Mouse (Mus musculus): ENCODE results near the gene Kdm4d.
A peak's percentile ranks its signal among the peaks of the same experiment; 100 is the strongest.
"Not testable (repeated sequence)": the region's sequence is repeated elsewhere in the genome, so short reads cannot be mapped to it uniquely, and the experiment has no call there.

The Kdm4d gene

DNA sequence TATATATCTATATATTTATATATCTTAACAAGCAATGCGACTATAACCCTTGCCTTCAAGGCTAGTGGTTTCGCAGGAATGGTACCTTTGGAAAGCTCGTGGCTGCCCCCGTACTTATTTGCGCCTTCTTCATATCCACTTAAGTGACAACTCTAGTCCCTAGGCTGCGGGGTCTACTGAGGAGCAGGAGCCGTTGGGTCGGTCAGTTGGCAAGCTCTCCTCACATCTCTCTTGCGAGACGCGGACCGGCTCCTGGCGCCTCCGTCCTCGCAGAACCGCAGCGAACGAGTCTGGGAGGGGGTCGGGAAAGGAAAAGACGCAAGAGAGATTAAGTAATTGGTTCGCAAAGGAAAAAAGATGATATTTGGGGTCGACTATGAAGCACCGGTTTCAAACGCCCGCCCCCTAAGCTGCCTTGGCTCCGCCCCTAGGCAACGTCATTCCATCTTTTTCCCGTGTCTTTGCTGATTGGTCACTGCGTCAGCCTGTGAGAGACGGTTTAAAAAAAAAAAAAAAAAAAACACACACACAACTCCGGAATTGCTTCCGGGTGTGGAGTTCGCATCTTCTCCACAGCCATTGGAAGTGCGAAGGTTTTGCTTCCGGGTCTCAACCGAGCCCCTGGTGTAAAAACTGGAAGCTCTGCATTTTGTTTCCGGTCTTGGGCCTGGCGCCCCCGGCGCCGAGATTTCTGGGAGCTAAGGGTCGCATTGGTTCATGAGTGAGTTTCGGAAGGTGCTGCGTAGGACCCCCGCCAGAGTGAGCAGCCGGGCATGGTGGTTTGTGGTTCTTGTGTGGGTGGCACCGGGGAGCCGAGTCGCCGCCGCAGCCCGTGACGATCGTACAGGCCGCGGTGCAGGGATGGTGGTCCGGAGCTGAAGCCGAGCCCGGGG lies at the start of gene Kdm4d, which contains the start of gene Cwc15:
Gene Kdm4d (minus strand): TSS at position 460 of the 893 bp plus-strand sequence.
Gene Cwc15 (plus strand): TSS at position 595 of the 893 bp plus-strand sequence.
- peak; percentile 88 to 95 for DNase-seq (ENCODE audit: low read depth in 2 of 2, low spot score in 2 of 2)

DNA sequence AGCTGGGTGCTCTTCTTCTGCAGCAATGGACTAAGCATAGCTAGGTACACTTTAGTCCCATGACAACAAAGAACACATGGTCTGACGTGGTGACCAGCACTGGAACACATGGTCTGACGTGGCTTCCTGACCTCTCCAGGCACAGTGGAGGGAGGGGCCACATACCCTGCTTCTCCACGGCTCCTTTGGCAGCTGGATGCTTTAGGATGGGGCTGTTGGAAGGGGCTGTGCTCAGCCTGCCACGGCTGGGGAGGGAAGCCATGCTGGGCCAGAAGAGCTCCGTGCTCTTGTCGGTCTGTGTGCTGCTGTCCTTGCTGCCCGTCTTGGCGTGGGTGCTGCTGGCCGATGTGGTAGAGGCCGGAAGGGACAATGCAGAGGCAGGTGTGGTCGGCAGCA lies 48.1 kb upstream of the Kdm4d start:
- DNase-seq (ENCODE audit: low read depth in 2 of 2, low spot score in 2 of 2), result no peak

DNA sequence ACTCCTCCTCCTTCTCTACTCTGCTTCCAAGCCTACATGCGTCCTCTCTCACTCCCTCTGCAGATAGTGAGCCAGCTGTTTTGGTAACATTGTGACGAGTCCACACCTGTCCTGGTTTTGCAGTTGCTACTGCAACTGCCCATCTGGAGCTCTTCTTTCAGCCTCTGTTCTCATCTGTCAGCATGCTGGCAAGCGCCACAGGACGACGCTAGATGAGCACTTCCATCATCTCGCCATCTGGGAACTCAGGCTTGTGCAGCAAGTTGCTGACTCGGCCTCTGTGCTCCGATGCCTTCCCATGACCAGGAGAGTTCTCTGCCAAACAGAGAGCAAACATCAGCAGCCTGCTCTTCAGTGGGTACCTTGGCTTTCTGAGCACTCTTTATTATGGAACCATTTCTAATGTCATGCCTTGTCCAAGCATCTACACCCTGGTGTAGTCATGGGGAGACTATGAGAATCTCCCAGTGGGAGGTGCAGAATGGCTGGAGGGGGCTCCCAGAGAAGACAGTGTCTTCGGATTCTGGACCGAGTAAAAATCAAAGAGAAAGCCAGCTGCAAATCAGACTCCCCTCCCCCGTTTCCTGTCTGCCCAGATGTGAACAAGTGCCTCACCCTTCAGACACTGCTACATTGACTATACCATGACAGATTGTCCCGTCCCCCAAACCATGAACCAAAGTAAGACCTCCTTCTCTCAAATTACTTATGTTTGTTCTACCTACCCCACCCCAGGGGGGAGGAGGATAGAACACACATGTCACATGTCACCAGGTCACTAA lies 47.5 kb upstream of the Kdm4d start:
- DNase-seq (ENCODE audit: low read depth in 2 of 2, low spot score in 2 of 2), result no peak

DNA sequence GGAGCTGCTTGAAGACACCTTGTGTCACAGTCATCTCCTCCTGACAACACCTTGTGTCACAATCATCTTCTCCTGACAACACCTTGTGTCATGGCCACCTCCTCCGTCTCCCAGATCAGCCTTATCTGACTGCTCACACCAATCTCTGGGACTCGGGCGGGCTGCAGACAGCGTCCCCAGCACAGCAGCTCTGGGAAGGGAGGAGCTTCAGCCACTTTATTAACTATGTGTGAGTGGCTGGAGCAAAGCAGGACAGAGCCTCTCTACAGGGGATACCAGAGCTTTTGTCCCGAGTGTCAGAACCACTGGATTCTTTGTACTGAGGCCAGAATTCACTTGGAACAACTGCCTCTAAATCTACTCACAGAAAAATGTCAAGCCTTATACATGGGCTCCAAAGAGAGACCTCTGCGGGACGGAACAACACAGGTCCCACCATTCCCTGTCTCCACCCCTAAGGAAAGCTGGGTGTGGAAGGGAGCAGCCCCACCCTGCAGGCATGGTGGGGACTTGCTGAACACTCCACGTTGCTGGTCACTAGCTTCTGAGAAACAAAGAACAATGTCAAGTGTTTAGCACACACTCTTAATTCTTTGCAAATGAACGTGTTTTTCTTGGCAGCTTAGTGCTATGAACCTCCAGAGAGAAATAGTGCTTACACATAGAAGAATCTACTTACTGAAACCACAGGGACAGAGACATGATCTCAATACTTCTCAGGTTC lies 43.9 kb upstream of the Kdm4d start:
- no peak for DNase-seq (ENCODE audit: low read depth in 2 of 2, low spot score in 2 of 2)

DNA sequence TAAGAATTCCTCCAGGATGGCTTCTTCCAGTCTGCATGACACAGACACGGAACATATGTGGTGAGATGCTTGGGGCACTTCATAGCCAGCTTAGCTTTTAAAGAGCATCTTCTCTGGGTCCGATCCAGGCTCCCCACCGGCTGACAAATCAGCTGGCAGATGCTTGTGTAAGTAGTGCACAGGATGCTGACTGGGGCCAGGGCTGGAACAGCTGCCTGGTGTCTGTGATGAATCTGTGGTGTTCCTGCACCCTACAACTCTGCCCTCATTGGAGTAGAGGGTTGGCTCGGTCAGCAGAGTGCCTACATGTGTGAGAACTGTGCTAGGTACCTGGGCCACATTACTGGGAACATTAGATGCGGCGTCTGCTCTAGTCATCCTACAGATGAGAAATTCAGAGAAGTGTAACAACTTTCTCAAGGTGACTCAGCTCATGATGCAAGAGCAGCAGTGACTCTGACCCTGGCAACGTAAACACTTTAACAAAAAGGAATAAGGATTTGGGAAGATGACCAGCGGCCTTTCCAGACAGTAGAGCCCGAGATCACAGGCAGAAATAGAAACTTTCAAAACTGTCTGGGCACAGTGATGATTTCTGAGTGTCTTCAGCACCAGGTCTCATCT lies 34.7 kb upstream of the Kdm4d start:
- no peak for DNase-seq (ENCODE audit: low read depth in 2 of 2, low spot score in 2 of 2)

DNA sequence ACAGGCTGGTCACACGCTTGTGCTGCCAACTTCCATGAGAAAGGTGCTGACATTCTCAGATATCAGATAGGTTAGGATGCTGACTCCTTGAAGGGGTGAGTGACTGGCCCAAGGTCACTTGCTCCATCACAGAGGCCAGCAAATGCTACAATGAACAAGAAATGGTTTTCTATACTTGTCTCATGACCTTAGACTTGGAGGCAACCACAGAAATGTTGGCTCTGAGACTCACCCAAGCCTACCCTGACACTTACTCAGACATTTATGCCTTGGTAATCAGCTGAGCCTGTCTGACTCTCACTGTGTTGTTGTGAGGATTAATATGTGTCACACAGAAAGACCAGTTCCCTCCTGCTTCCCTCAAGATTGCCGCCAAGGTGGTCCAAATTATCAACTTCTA lies 33.4 kb upstream of the Kdm4d start:
- DNase-seq (ENCODE audit: low read depth in 2 of 2, low spot score in 2 of 2), result no peak

DNA sequence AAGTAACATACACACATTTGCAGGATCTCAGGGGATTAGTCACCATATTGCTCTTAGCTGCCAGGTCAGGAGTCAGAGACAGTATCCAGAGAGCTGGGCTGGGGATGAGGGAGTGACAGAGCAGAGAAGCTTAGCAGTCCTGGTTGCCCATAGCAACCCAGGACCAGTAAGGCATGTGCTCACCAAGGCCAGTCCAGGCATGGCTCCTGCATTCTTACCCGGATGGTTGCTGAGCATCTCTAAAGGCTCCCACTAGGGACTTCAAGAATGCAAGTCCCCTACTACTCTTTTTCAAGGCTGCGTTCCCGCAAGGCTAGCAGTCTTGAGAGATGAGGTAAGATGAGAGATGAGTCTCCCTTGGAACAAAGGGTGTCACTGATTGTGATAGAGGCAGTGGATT lies 32.0 kb upstream of the Kdm4d start:
- DNase-seq (ENCODE audit: low read depth in 2 of 2, low spot score in 2 of 2), result no peak

DNA sequence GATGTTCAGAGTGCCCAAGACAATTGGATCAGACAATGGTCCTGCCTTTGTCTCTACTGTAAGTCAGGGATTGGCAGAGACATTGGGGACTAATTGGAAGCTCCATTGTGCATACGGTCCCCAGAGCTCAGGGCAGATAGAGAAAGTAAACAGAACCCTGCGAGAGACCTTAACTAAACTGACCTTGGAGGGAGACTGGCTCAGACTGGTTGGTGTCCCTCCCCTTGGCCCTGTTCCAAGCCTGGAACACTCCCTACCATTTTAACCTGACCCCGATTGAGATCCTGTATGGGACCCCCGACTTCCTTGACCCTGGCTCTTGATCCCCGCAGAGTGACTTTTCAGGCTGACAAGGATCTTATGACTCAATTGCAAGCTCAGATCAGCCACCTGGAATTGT lies 29.7 kb upstream of the Kdm4d start:
- DNase-seq (ENCODE audit: low read depth in 2 of 2, low spot score in 2 of 2), result no peak

DNA sequence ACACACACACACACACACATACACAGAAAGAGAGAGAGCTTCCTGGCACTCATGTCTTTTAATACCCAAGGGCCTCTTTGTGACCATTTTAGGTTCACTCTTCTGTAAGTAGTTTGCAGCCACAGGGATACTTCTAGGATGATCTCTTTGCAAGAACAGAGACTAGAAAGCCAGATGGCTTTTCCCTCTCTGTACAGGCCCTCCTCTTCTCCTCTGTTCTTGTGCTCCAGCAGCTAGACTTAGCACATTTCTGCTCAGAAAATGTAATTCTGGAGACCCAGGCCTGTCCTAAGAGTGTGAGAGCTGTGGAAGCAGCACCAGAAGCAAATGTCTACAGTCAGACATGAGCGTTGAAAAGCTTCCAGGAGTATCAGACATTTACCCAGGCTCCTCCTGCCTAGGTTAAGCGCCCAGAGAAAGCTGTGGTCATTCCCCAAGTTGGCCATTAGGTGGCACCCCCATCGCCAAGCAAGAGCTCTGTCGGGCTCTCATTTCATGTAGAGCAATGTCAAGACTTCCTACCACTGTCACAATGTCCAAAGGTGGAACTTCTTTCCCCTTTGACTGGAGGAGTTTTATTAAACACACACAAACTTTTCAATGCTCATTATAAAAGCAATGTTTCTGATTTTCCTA lies 23.2 kb upstream of the Kdm4d start:
- DNase-seq (ENCODE audit: low read depth in 2 of 2, low spot score in 2 of 2), result peak; percentile 31 to 55

DNA sequence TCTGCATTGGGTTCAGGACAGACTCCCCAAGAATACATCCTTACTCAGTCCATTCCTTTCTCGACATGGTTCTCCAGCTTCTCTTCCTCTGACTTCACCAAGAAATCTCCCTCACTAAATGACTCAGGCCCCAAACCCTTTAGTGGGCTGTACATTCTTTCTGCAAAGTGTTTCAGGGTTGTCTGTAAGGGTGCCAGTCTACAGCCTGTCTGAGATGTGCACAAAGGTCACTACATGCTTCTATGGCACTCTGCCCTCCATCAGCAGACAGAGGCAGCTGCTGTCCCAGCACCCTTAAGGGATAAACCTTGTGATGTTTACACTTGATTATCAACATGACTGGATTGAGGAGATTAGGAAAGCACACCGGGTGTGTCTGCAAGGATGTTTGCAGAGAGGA lies 21.4 kb upstream of the Kdm4d start:
- no peak for DNase-seq (ENCODE audit: low read depth in 2 of 2, low spot score in 2 of 2)

DNA sequence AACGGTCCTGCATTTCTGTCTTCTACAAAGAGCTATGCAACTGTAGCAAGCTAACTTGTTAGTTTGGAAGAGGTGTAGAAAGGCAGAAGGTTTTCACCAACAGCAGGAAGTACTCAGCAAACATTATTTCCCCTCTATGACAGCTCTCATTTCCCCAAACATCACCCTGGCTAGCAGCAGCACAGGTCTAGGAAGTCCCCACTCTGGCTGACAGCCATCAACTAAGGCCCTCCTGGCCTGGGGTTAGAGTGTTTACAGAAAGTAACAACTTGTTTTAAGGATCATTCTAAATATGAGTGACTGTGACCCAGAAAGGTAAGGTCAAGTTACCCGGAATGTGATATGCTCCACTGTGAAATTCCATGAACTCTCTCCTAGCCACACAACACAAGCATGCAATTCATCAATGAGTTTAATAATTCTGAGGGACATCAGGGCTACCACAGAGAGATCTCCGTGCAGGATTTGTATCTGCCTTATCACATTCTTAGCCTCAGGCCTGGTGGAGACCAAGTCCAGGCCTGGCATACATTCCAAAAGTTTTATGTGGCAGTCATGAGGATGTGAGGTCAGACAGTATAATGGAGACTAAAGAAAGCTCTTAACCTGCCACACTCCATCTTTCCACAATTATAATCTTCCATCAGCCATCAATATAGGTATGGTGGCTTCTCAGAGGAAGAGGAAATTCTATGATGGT lies 20.8 kb upstream of the Kdm4d start:
- DNase-seq (ENCODE audit: low read depth in 2 of 2, low spot score in 2 of 2), result no peak

DNA sequence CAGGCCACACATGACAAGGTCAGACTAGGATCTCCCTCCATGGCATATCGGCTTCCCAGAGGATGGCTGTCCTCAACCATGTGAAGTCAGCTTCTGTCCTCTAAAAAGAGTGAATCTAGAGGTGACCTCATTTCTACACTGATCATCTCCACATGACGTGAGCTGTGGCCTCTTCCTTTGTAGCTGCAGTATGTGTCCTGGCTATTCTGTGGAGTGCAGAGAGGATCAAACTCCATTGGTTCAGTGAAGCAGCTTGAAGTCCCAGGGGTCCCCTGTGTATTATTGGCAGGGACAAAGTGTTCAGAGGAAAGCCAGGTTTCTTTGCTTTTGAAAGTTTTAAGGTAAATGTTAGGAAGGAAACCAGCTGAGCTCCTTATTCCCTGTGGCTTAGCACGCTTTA lies 17.8 kb upstream of the Kdm4d start:
- no peak for DNase-seq (ENCODE audit: low read depth in 2 of 2, low spot score in 2 of 2)

DNA sequence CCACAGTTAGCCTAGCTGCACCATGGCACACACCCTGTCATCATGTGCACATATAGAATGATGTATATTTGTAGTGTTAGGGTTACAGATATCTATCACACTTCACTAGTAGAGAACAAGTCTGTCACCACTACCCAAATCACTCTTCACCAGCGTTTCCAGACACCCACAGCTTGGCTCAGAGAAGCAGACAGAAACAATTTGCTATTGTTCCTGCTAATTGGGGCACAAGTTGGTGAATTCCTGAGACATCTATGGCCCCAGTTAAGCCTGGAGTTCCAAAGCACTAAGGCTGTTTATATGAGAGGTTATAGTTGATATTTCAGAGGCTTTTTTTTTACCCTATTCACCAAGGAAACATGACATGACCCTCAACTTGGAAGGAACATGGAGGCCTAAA lies 17.0 kb upstream of the Kdm4d start:
- no peak for DNase-seq (ENCODE audit: low read depth in 2 of 2, low spot score in 2 of 2)

DNA sequence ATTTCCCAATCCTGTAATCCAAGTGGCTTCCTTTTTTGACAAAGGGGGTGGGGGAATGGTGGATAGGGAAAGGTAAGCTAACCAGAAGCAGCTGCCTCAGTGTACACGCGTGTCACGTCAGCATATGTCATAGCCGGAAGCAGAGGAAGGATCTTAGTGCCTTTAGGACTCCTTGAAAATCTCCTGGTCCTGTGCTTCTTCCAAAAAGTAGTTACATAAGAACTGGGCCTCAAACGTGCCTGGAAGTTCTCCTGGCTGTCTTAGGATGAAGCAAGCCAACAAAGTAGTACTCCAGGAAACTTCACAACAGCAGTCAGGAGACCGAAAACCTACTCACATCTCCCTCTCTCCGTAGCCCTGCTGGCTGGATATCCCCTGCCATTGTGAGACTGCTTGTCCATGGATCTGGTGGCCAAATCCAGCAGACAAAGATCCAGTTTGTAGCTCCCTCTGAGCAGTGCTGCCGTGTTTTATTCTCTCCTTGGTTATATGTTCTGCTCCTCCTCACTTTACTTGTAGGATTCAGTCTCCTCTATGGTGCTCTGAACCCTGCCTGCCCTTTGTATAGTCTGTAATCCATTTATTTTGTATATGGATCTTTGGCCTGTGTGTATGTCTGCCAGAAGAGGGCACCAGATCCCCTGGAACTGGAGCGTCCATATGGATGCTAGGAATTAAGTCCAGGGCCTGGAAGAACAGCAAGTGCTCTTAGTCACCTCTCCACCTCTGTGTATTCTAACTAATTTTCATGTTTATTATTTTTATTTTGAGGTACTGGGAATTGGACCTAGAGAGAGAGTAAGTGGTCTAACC lies 12.6 kb upstream of the Kdm4d start:
- no peak for DNase-seq (ENCODE audit: low read depth in 2 of 2, low spot score in 2 of 2)

DNA sequence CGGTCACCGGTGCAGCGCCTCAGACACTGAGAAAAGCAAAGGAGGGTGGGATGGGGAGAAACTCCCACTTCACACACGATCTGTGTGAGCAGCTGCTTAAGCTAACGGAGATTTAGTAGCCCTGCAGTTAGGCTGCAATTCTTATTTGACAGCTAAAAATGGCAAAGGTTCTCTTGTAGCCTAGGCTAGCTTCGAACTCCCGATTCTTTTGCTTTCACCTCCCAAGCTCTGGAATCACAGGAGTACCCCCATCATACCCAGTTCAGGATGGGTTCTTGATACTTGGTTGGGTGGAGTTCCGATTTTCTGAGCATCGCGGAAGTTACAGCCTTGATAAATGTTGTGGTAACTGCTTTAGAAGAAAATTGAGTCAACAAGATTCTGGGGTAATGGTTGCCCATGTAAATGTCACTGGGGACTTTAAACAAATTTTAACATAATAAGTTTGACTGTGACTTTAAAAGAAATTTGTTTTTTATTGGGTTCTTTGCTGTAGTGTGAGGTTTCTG lies 688 bp upstream of the Kdm4d start:
- no peak for DNase-seq (ENCODE audit: low read depth in 2 of 2, low spot score in 2 of 2)

DNA sequence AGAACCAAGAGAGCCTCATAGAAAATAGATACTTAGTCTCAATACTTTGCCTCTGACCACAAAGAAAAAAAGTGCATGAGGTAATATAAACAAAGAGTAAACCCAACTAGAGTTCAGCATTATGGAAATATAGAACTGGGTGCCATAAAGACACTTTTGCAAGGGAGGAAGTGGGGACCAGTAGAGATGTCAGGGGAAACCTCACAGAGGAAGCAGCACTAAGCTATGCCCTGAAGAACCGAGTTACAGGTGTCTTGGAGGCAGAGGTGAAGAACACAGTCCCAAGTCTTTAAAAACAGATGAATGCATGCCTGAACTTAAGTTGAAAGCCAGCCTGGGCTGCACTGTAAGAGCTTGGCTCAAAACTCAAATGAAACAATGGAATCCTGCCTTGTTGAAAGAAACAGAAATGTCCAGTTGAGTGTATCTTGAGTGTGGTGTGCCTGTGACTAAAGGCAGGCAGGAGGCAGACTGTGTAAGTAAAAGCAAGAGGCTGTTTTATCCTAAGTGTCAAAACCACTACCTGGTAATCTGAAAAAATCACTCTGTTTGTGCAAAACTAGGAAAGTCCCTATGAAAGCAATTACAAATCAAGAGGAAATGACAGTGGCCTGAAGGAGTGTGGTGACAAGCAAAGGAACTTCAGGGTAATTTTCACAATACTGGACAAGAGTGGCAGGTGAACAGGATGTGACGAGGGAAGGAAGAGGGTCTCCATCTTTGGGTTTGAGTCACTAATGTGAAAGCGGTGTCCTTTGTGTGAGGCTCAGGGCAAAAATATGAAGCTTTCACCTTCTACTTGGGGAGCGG lies 1.2 kb downstream of the Kdm4d start:
- DNase-seq (ENCODE audit: low read depth in 2 of 2, low spot score in 2 of 2), result peak in 1 of 2 experiments; percentile 27

DNA sequence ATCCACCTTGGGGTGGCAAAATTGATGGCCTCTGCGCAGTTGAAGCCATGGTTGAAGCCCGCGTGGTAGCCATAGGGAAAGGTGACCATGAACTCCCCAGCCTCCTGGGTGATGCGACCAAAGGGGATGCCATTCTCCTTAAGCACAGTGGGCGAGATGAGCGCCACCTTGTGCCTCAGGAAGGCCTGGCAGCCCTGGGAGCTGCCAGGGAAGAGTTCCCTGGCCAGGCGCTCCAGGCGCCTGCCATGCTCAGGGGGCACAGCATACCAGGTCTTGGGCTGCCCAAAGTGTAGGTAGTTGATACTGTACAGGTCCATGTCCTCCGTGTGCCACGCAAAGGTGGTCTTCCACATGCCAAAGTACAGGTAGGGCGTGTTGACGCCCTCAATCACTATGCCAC lies 36.6 kb downstream of the Kdm4d start:
- not testable (repeated sequence) for DNase-seq (ENCODE audit: low read depth in 2 of 2, low spot score in 2 of 2)

DNA sequence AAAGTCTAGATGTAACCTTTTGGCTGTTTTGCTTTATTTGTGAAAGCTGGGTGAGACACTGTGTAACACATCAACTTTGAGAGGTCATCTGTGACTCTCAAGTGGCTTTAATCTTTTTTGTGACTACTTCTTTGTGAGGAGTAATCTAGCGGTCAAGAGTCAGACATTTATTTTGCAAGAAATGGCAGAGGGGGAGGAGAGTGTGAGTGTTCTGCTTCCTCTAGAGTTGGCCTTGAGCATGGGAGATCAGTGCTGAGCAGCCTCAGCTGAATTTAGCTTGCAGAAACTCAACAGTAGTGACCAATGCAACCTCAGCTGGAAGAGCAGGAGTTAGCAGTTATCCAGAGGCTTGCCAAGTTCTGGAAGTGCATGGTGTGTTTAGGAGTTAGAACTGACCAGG lies 37.7 kb downstream of the Kdm4d start:
- DNase-seq (ENCODE audit: low read depth in 2 of 2, low spot score in 2 of 2), result not testable (repeated sequence)
